Mouse (Mus musculus) neural tube, embryonic 13.5 days (tissue): ENCODE results near the gene Adgrb3. TPM values are rescaled to one million over a fixed set of nuclear protein-coding genes. Genes with fewer than 3 reads are reported as not detected.

ENCODE experiments used
- ATAC-seq: fragments of 200-750 bp; cut with Nextera tagmentation; 2 replicates; pipeline ENCODE4 v1.8.0; 2017; ENCODE audit warnings: low read depth, mild to moderate bottlenecking, moderate TSS enrichment, moderate library complexity
- H3K27ac ChIP-seq: fragments of 300-500 bp; sonication (generic); replicated peaks from 2 replicates; pipeline ENCODE4 v1.5.1; 2015; ENCODE audit warnings: moderate library complexity, mild to moderate bottlenecking, inconsistent platforms
- H3K27me3 ChIP-seq: fragments of 300-500 bp; sonication (generic); 2 replicates; pipeline ENCODE4 v1.6.1; 2015; ENCODE audit warnings: mild to moderate bottlenecking, inconsistent platforms
- H3K36me3 ChIP-seq: fragments of 300-500 bp; sonication (generic); 2 replicates; pipeline ENCODE4 v1.6.1; 2015; ENCODE audit warnings: mild to moderate bottlenecking, inconsistent platforms
- H3K4me1 ChIP-seq: fragments of 300-500 bp; sonication (generic); replicated peaks from 2 replicates; pipeline ENCODE4 v1.6.1; 2015; ENCODE audit warnings: inconsistent platforms
- H3K4me2 ChIP-seq: fragments of 300-500 bp; sonication (generic); 2 replicates; pipeline ENCODE4 v1.6.1; 2015; ENCODE audit warnings: inconsistent platforms, mild to moderate bottlenecking, moderate library complexity
- H3K4me3 ChIP-seq: fragments of 300-500 bp; sonication (generic); 2 replicates; pipeline ENCODE4 v1.5.1; 2015; ENCODE audit warnings: mild to moderate bottlenecking, inconsistent platforms
- H3K9ac ChIP-seq: fragments of 300-500 bp; sonication (generic); 2 replicates; pipeline ENCODE4 v1.6.1; 2015; ENCODE audit warnings: moderate library complexity, mild to moderate bottlenecking, inconsistent platforms
- H3K9me3 ChIP-seq: fragments of 300-500 bp; sonication (generic); 2 replicates; pipeline ENCODE4 v1.6.1; 2016; ENCODE audit warnings: inconsistent platforms
- WGBS: fragments of 180-500 bp; shearing (Covaris S2); methylation state at CpG from one replicate; pipeline ENCODE4 v1.1.7; 2015; 5-methylcytosine and 5-hydroxymethylcytosine counted together
- polyA plus RNA-seq: library from polyadenylated mRNA; unstranded; fragments of >200 nt; fragmentation: Nextera tagmentation; extraction: Ambion mirVana; gene quantifications from 2 replicates; pipeline ENCODE4 v1.2.1, GENCODE M21; 2015

Adgrb3 gene
- polyA plus RNA-seq, 1 experiment from 2014 or later, result 35.3 TPM

- no peaks in the 10 kb centered on the region for H3K9me3 ChIP-seq
- no peaks in the 10 kb centered on the region for H3K27me3 ChIP-seq
- H3K4me2 ChIP-seq, result no peak overlapping the region
- no peak overlapping the region for H3K27ac ChIP-seq
- no peak overlapping the region for H3K4me3 ChIP-seq
- no peak for ATAC-seq
- H3K36me3 ChIP-seq, result no peaks in the 10 kb centered on the region
- no peaks in the 10 kb centered on the region for H3K4me1 ChIP-seq
- no peak overlapping the region for H3K9ac ChIP-seq
These were observed 630.1 kb downstream of the Adgrb3 start for GRCm38 (mm10) chr1:25199392-25199791.

DNA sequence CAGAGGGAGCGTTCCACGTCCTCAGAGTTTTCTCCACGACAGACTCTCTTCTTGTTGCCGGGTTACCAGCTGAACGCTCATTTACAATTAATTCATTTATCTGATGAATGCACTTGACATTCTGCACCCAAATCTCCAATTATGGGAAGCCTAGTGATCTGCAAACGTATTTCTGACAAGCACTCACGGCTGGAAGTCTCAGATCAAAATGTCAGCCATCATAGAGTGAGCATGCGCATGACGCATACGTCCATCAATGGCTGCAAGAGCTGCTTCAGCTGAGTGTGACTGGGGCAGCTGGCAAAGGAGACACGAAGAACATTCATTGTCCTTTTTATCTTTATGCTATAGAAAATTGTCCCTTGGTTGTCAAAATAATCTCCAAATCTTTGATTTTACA is 637.5 kb downstream of the Adgrb3 start:
- WGBS, result 55% methylated on average over 11 of the region's 11 CpGs
- Histone ChIP-seq H3K27ac (no peak overlapping the region), H3K4me2 (no peak overlapping the region)

DNA sequence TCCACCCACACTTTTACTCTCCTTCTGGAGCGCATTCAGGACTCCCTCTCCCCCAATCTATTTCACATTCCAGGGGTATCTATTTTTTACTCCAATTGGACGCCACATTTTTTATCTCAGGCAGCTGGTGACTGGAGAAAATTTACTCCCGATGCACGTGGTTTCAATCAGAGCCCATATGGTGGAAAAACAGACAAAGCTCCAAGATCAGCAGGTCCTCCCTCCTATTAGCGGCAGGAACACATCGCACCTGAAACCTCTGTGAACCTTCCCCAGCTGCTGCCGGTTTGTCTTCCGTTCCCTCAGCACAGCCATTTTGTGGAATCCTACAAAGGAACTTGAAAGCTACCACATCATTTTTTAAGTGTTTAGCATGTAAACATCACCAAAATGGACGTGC is 640.2 kb downstream of the Adgrb3 start:
- Histone ChIP-seq H3K4me1 (peaks cover 11% of the 10 kb centered on the region; the same call in 1 of the 2 replicates), H3K9ac (no peak overlapping the region), H3K9me3 (no peaks in the 10 kb centered on the region), H3K27me3 (no peaks in the 10 kb centered on the region), H3K27ac (peak overlapping the region; percentile 2; the same call in 1 of the 2 replicates), H3K4me3 (no peak overlapping the region), H3K36me3 (no peaks in the 10 kb centered on the region), H3K4me2 (no peak overlapping the region)
- no peak for ATAC-seq
- whole genome bisulfite sequencing, result 58% methylated on average over 9 of the region's 9 CpGs

More for the DNA sequence above, 637.5 kb downstream of the Adgrb3 start:
- Histone ChIP-seq H3K9ac (no peak overlapping the region), H3K9me3 (no peaks in the 10 kb centered on the region), H3K36me3 (no peaks in the 10 kb centered on the region), H3K27me3 (no peaks in the 10 kb centered on the region), H3K4me3 (no peak overlapping the region), H3K4me1 (peaks cover 11% of the 10 kb centered on the region; the same call in 1 of the 2 replicates)
- ATAC-seq, result no peak

- Histone ChIP-seq H3K27ac (no peak overlapping the region), H3K4me1 (peaks cover 6% of the 10 kb centered on the region; the same call in 1 of the 2 replicates), H3K4me3 (no peak overlapping the region), H3K36me3 (no peaks in the 10 kb centered on the region), H3K9me3 (no peaks in the 10 kb centered on the region), H3K27me3 (no peaks in the 10 kb centered on the region), H3K4me2 (no peak overlapping the region), H3K9ac (no peak overlapping the region)
- no peak for ATAC-seq
- 97% methylated on average over 2 of the region's 2 CpGs for WGBS
These were observed 643.6 kb downstream of the Adgrb3 start for GRCm38 (mm10) chr1:25185909-25186308.

- Histone ChIP-seq H3K9me3 (no peaks in the 10 kb centered on the region), H3K27me3 (no peaks in the 10 kb centered on the region), H3K4me1 (peaks cover 28% of the 10 kb centered on the region), H3K36me3 (no peaks in the 10 kb centered on the region), H3K9ac (no peak overlapping the region), H3K4me3 (no peak overlapping the region), H3K4me2 (no peak overlapping the region), H3K27ac (no peak overlapping the region)
- WGBS, result 75% methylated on average over 2 of the region's 2 CpGs
- no peak for ATAC-seq
These were observed 647.6 kb downstream of the Adgrb3 start for GRCm38 (mm10) chr1:25181881-25182280.

GRCm38 (mm10) chr1:25180615-25181014 is 648.9 kb downstream of the Adgrb3 start:
- Histone ChIP-seq H3K4me1 (peaks cover 28% of the 10 kb centered on the region), H3K4me3 (no peak overlapping the region), H3K4me2 (no peak overlapping the region), H3K9me3 (no peaks in the 10 kb centered on the region), H3K36me3 (no peaks in the 10 kb centered on the region), H3K27ac (0 out of 2 replicates have a peak overlapping the region, but pooled peaks have one; percentile 46), H3K27me3 (no peaks in the 10 kb centered on the region), H3K9ac (no peak overlapping the region)
- 29% methylated on average over 6 of the region's 6 CpGs for WGBS
- 0 out of 2 replicates have a peak, but pooled peaks have one; percentile 68 for ATAC-seq

DNA sequence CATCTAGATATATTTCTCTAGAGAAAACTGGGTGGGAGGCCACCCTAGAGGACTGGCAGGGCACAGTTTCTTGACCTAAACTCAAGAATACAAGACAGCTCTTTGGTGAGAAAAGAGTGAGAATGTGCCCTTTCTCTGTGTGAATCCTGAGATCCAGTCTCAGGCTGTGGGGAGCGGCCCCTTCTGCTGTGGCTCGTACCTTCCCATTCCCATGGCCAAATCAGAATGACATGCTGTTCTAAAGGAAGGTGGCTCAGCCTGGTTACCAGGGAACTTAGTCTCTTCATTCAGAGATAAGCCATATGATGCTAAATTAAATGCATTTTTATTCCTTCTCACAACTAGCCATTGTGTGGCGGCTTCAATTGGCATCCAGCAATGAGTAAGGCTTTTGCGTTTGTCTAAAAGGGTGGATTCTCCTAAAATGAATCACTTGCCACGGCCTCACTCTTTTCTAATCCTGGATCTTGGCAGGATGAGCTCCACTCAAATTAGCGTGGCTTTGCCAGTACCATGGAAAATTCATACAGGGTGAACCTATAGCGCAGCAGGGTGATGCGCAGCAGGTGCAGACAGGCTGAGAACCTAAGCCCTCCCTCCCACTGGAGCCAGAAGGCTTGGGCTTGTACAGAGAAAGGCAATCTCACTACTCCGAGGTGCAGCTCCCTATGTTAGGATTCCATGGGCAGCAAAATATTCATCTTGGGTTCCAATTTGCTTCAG is 649.5 kb downstream of the Adgrb3 start:
- no peaks in the 10 kb centered on the region for H3K9me3 ChIP-seq
- no peak for ATAC-seq
- no peaks in the 10 kb centered on the region for H3K36me3 ChIP-seq
- H3K4me3 ChIP-seq, result no peak overlapping the region
- no peak overlapping the region for H3K4me2 ChIP-seq
- 57% methylated on average over 9 of the region's 9 CpGs for WGBS
- H3K27me3 ChIP-seq, result no peaks in the 10 kb centered on the region
- H3K9ac ChIP-seq, result no peak overlapping the region
- peak overlapping the region; percentile 46; the same call in 1 of the 2 replicates for H3K27ac ChIP-seq
- peaks cover 28% of the 10 kb centered on the region for H3K4me1 ChIP-seq

DNA sequence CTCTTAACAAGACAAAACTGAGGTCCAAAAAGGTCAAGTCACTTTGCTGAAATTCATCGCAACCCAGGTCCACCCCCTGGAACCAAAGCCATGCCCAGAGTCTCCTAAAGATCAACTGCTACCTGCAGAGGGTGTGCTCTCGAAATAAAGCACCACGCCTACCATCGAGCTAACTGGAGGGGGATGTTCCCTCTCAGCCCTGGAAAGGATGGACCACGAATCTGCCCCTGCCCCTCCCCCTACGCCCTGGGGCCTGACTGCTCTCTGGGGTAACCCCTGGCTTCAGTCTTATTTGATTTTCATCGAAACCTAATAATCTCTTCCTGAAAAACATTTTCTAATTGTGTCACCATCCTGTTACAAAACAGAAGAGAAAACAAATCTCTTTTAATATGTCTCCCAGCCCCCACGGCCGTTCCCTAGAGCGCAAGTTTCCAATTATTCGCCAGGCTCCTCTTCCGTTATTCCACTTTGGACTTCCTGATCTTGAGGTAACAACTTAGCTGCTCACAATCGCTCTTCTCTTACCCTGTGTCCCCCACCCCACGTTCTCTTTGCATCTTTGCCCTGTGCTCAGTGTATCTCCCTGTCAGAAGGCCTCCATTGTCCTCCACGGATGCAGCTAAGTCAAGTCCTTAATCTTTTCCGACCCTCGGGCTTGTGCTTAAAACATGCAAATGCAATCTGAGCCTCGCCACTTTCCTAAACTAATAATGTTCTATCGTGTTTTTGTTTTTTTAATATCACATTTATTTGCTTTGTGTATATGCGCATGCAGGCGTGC is 651.0 kb downstream of the Adgrb3 start:
- no peak overlapping the region for H3K4me2 ChIP-seq
- no peaks in the 10 kb centered on the region for H3K36me3 ChIP-seq
- H3K9ac ChIP-seq, result peak overlapping the region; percentile 17; the same call in 1 of the 2 replicates
- 0 out of 2 replicates have a peak overlapping the region, but pooled peaks have one; percentile 23 for H3K27ac ChIP-seq
- no peak overlapping the region for H3K4me3 ChIP-seq
- ATAC-seq, result peak; percentile 37; the same call in 1 of the 2 replicates
- peaks cover 28% of the 10 kb centered on the region for H3K4me1 ChIP-seq
- no peaks in the 10 kb centered on the region for H3K27me3 ChIP-seq
- 43% methylated on average over 21 of the region's 21 CpGs for whole genome bisulfite sequencing
- no peaks in the 10 kb centered on the region for H3K9me3 ChIP-seq

- Histone ChIP-seq H3K4me2 (no peak overlapping the region), H3K9ac (no peak overlapping the region), H3K9me3 (no peaks in the 10 kb centered on the region), H3K4me1 (peaks cover 15% of the 10 kb centered on the region; the same call in 1 of the 2 replicates), H3K36me3 (no peaks in the 10 kb centered on the region), H3K27me3 (no peaks in the 10 kb centered on the region), H3K27ac (no peak overlapping the region), H3K4me3 (no peak overlapping the region)
- 91% methylated on average over 5 of the region's 5 CpGs for WGBS
- no peak for ATAC-seq
These were observed 662.4 kb downstream of the Adgrb3 start for GRCm38 (mm10) chr1:25167120-25167519.

GRCm38 (mm10) chr1:25166036-25166796 is 663.3 kb downstream of the Adgrb3 start:
- peak overlapping the region; percentile 74 for H3K27ac ChIP-seq
- no peak overlapping the region for H3K9ac ChIP-seq
- H3K4me1 ChIP-seq, result peaks cover 15% of the 10 kb centered on the region; the same call in 1 of the 2 replicates
- ATAC-seq, result peak; percentile 40; the same call in 1 of the 2 replicates
- 46% methylated on average over 11 of the region's 11 CpGs for WGBS
- H3K27me3 ChIP-seq, result no peaks in the 10 kb centered on the region
- 0 out of 2 replicates have a peak overlapping the region, but pooled peaks have one; percentile 14 for H3K4me2 ChIP-seq
- no peaks in the 10 kb centered on the region for H3K36me3 ChIP-seq
- H3K4me3 ChIP-seq, result no peak overlapping the region
- H3K9me3 ChIP-seq, result no peaks in the 10 kb centered on the region

DNA sequence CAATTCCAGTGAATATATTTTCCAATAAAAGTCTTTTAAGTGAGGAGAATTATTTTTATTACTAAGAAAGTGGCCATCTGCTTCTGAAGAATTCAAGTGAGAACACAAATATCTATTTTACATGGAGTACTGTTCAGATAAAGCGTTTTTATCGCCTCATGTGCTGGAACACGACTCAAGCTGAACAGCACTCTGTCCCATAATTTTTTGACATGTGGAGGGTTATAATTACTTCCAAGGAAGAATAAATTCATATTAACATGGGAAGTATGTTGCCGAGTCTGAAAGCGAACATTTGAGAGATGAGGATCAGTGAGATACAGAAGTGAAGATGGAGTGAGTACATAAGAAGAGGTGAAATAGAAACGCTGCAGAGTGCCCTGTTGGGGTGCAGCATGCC is 665.9 kb downstream of the Adgrb3 start:
- ATAC-seq, result no peak
- 81% methylated on average over 6 of the region's 6 CpGs for WGBS

More for the DNA sequence above, 665.9 kb downstream of the Adgrb3 start:
- Histone ChIP-seq H3K27ac (no peak overlapping the region), H3K4me1 (peaks cover 15% of the 10 kb centered on the region; the same call in 1 of the 2 replicates), H3K4me3 (no peak overlapping the region), H3K9me3 (no peaks in the 10 kb centered on the region), H3K4me2 (no peak overlapping the region), H3K27me3 (no peaks in the 10 kb centered on the region), H3K9ac (no peak overlapping the region), H3K36me3 (no peaks in the 10 kb centered on the region)
